Mouse (Mus musculus): ENCODE measurements around the gene Enthd1.
"Not testable (repeated sequence)": the region's sequence is repeated elsewhere in the genome, so short reads cannot be mapped to it uniquely, and the experiment has no call there.

Gene Enthd1

DNA sequence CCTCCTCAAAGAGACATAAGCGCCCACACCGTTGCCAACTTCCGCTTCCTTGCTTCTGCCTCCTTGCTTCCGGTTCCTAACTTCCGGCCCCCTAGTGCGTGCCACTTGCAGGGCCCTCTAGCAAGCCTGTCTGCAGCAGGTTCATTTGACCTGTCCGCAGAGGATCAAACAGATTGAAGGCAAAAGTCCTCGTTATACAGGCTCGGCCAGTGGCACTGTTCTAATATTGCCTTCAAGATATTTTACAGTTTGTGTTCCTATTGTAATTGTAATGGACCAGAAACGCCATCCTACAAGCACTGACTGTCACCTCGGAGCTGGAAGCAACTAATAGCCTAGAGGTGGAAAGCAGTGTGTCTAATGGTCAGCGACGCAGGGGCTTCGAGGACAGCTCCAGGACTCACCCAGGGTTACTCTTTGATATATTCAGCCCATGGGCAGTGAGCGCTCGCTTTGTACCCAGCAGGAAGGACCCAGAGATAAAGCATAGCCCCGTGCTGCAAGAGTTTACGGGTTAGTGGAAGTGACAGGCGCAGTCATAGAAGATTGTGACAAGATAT lies at the start of gene Enthd1:
Gene Enthd1, minus strand, starts transcription at position 51 of the 560 bp plus-strand sequence.
- DNase-seq (ENCODE audit: low spot score in 2 of 2) = no peak

DNA sequence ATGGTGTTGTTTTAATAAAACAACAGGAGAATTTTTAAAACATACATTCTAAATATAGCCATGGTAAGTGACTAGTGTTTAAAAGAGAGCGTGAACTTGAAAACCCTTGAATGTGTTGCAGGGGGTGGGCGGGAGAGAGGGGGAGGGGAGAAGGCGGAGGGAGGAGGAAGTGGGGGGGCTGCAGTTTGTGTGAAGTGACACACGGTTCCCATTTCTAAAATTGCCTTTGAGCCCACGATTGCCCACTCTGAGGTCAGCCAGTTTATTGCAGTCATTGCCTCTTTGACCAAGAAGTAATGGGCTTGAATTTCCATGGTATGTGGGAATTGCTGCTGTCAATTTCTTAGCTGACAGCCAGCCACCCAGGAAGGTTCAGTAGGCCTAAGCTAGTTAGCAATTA lies 48.9 kb upstream of the Enthd1 start:
- peak in 1 of 2 experiments; percentile 61 for DNase-seq (ENCODE audit: low spot score in 2 of 2)

DNA sequence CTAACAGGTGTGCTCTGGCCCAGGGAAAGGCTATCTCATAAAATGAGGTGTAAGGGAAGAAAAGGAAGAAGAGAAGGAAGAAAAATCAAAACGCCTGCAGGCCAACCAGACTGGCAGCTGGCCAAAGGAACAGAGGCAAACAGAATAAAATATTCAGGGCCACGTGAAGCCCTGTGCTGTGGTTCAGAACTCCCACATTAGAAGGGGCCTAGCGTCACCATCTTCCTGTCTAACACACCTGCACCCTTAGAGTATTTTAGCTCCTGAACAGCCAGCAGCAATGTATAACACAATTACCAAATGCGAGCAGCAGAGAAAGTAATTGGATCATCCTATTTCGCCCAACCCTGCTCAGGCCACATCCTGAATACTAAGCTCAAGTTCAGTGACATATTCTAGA lies 46.5 kb upstream of the Enthd1 start:
- peak; percentile 65 to 67 for DNase-seq (ENCODE audit: low spot score in 2 of 2)

GRCm38 (mm10) chr15:80610335-80610734 lies 45.4 kb upstream of the Enthd1 start:
- DNase-seq (ENCODE audit: low spot score in 2 of 2) = no peak

DNA sequence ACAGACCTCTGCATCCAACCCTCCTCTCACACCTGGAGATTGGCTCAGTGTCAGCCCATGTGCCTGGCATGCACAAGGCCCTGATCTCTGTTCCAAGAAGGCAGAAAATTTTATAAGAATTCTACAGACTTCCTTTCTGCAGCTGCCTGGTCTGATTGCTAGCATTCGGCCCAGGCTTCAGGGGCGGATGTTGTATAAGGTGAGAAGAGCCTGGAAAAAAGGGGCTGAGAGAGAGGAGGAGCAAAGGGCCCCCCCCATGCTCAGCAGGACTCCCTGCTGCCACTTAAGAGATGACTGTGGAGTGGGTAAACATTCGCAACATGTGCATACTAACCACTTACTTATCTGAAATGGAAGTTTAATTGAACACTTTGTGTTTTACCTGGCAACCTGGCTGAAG lies 43.0 kb upstream of the Enthd1 start:
- DNase-seq (ENCODE audit: low spot score in 2 of 2) = no peak

DNA sequence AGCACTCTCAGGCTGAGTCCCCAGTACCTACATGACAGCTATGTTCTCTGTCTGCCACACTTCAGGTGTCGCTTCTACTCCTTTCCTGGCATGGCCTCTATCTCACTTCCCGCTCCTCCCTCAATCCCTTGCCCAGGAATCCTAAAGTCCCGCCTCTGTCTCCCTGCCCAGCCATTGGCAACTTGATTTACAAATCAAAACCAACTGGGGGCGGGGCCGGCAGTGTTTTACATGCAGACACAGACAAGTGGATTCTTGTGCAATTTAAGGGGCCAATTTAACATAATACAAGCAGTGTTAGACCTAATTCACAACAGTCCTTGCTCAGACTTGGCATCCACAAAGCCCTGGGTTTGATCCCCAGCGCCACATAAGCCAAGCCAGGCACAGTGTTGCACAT lies 39.1 kb upstream of the Enthd1 start:
- no peak for DNase-seq (ENCODE audit: low spot score in 2 of 2)

DNA sequence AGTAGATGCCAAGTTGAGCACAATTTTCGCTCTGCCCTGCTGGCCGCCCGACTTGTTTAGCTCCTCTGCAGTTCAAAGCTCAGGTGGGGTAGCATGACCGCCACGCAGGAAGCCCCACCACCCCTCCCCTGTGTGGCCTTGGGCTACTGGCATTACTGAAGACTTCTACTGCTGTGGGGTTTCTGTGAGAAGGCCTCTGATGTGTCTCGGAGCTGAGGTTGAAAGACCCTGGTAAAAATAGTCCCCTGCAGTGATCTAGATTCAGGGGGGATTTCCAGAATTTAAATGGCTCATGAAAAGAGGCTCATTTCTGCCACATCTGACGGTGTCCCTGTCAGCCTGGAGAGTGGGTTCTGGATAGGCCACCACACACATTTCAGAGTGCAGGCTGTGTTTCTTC lies 37.5 kb upstream of the Enthd1 start:
- no peak for DNase-seq (ENCODE audit: low spot score in 2 of 2)

DNA sequence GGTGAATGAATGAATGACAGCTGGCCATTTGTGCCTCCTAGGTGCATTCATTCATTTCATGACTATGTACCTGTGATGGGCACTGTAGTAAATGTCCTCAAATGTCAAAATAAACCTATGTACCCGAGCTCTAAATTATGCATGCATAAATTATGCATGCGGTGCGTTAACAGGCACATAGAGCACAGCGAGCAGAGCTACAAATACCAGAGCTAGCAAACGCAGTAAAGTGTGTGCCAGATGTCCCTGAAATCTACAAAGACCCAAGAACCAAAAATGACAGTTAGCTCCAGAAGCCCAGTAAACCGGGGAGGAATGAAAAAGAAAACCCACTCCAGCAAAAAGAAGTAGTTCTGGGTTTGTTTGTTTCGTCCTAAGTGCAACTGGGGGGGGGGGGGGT lies 36.5 kb upstream of the Enthd1 start:
- no peak for DNase-seq (ENCODE audit: low spot score in 2 of 2)

- DNase-seq (ENCODE audit: low spot score in 2 of 2) = no peak
These were observed 34.9 kb upstream of the Enthd1 start for GRCm38 (mm10) chr15:80599843-80600242.

DNA sequence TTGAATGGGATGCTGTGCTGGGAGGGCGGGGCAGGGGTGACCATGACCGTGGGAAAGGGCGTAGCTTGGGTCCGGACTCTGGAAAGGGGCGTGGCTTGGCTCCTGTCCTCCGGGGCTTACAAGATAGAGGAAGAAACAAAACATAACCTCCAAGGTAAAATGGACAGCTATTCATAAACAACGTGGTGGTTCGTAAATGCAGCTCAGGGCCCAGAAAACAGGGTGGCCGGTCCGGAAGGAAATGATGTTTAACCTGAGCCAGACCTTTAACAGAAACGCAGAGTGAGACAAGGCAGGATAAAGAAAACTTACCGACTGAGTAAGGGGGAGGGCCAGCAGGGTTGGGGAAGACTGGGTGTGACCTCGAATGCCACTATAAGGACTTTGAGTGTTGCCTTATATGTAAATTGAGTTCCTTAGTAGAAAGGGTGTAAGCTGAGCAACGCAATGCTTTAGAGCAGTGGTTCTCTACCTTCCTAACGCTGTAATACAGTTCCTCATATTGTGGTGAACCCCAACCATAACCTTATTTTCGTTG lies 34.3 kb upstream of the Enthd1 start:
- DNase-seq (ENCODE audit: low spot score in 2 of 2) = no peak

DNA sequence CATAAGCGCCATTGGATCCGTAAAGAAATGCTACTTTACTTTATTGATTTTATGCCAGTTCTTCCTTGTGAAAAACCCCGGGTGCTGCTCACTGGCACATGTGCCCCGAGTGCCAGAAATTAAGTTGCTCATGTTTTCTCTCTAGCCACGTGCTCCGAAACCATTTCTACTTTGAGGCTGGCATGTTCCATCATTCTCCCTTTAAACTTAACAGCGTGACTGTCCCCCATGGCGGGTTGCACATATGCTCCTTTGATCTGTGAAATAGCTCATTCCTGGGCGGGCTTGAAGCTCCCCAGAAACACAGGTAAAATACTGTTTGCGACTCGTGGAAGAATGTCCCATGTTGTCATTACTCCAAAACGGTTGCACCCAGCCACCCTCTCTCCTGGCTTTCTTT lies 33.8 kb upstream of the Enthd1 start:
- no peak for DNase-seq (ENCODE audit: low spot score in 2 of 2)

- DNase-seq (ENCODE audit: low spot score in 2 of 2) = no peak
These were observed 28.9 kb upstream of the Enthd1 start for GRCm38 (mm10) chr15:80593877-80594276.

DNA sequence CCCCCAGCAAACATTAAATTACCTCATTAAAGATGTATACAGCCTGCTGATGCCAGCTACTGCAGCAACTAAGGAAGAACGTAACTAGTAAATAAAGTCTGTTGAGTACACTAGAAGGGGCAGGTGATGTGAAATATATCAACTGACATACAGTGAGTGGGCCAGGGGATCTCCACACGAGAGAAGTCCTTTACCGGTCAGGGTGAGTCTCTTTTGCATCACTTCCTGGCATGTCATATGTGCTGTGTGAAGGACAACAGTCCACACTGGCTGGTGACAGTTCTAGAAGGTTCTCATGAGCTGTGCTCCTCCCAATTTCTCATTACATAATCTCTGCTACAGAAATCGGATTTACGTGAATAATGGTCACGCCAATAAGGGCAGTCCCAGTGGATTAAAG lies 27.8 kb upstream of the Enthd1 start:
- DNase-seq (ENCODE audit: low spot score in 2 of 2) = no peak

- DNase-seq (ENCODE audit: low spot score in 2 of 2) = no peak
These were observed 25.7 kb upstream of the Enthd1 start for GRCm38 (mm10) chr15:80590641-80591040.

DNA sequence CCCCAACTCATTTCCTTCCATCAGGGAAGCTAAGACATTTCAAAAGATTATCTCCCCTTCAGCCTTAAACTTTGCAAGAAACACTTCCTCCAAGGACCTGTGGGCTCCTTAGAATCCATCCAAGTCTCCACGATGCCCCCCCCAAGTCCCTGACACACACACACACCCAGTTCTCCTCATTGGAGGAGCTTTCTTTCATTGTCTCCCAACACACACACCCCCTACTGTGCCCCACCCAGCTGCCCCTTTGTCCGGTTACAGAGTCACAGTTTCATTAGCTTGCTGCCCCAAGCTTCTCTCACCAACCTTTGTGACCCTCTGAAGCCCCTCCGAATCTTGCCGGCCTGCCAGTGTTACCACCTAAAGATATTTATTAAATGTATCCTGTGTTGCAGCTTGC lies 21.3 kb upstream of the Enthd1 start:
- no peak for DNase-seq (ENCODE audit: low spot score in 2 of 2)

DNA sequence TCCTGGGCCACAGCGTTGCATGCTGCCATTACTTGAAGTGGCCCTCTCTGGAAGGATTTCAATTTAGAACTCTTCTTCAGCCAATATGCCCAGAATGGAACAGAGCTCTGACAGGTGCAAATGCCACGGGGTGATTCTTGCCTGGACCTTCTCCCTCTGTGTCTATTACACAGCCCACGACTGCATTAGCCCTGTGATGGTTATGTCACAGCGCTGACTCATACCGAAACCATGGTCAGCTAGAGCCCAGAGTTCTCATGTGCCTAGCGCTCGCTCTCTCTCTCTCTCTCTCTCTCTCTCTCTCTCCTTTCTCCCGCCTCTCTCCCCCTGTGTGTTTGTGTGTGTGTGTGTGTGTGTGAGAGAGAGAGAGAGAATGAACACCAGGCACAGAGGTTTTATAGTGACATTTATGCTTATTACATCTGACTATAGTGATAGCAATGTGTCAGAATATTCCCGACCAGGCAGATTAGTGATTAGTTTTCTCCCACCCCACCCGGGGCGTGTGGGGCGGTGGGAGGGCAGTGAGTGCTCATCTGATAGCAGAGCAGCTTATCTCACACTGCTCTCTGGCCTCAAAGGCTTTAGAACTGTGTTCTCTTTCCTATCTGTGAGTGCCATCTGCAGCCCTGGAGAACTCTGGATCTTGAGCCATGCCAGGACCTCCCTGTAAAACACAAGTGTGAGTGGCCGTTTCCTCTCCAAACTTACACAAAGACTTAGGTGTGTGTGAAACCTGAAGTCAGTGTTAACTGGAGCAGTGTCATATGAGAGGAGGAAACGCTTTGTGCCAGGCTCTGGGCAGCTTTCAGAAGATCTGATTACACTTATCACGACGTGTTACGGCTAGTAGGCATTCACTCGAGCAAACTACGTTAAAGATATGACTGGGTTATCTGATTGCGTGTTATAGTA lies 17.9 kb upstream of the Enthd1 start:
- no peak for DNase-seq (ENCODE audit: low spot score in 2 of 2)

DNA sequence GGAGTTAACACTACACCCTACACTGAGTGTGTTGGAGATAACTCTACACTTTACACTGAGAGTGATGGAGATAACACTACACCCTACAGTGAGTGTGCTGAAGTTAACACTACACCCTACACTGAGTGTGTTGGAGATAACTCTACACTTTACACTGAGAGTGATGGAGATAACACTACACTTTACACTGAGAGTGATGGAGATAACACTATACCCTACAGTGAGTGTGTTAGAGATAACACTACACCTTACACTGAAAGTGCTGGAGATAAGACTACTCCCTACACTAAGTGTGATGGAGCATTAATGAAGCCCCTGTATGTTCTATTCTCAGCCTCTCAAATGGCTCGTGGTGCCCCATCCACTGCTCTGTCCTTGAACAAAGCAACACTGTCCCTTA lies 15.6 kb upstream of the Enthd1 start:
- not testable (repeated sequence) for DNase-seq (ENCODE audit: low spot score in 2 of 2)

- no peak for DNase-seq (ENCODE audit: low spot score in 2 of 2)
These were observed 14.2 kb upstream of the Enthd1 start for GRCm38 (mm10) chr15:80579121-80579520.

DNA sequence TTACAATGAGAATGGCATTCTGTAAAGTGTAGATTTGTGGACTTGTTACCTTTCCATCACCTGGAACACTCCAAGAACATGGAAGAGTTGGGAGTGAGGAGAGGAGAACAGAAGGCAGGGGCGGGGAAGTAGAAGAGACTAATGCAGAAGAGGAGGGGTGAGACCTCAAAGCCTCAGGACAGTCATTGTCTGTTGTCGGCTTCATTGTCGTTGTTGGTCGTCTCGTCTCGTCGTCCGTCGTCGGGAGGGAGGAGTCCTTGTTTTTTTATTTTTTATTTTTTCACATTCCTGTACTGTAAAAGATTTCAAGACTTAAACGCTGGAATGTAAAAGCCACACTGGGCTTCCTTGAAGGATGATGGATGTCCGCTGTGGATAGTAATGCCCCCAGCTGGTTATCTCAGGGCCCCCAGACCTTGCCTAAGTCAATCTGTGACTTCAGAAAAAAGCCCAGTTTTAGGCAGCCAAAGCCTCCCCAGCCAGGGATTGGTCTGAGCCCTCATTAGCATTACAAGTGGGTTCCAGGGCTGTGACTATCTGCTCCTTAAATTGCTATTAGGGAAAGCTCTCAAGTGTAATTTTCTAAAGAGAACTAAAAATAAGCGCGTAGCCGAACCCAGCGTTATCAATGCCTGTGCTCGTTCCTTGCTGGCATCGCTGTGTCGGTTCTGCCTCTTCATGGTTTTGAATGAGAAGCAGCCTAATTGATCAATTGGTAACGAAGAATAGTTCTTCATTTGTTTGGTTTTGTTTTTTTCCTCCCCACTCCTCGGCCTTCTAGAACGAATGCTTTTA lies 12.4 kb upstream of the Enthd1 start:
- DNase-seq (ENCODE audit: low spot score in 2 of 2) = no peak

GRCm38 (mm10) chr15:80576415-80576994 lies 11.5 kb upstream of the Enthd1 start:
- no peak for DNase-seq (ENCODE audit: low spot score in 2 of 2)

DNA sequence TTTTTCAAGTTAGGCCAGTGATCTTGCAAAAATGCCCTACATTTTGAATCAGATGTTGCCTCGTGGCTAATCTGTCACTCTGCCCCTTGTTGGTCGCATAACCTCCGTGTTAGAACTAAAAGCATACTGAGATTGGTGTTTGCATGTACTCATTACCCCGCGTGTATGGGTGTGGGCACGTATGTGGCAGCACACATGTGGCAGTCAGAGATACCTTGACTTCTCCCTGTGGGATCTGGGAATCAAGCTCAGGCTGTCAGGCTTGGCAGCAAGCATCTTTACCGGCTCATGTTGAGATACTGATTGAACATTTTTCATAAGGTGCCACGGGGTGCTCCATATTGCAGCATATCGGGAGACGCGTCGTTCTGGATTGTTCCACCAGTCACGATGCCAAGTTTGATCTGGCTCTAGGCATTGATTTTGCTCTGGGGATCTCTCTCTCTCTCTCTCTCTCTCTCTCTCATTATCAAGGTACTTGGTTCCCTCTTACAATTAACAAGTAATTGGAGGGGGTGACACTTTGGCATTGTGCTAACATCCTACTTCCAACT lies 10.9 kb upstream of the Enthd1 start:
- DNase-seq (ENCODE audit: low spot score in 2 of 2) = no peak
